Mouse (Mus musculus): ENCODE data around the gene Adamts7.

Adamts7 gene

DNA sequence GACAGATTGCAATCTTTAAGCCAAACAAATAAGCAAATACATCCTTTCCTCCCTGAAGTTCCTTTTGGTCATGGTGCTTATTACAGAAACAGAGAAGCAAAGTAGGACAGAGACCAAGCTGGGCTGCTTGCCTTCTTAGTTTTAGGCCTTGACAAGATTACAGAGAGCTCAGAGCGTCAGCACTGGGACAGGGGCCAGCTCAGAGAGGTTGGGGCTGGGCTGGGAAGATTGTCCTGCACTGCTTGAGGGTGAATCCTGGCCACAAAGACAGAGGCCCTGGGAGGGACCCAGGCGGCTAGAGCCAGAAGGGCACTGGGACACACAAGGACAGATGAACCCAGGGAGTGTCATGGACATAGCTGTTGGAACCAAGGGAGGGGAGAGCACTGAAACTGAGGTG, 17.1 kb upstream of the Adamts7 start:
- DNase-seq (ENCODE audit: extremely low read depth, low read depth, low spot score) = no peak

DNA sequence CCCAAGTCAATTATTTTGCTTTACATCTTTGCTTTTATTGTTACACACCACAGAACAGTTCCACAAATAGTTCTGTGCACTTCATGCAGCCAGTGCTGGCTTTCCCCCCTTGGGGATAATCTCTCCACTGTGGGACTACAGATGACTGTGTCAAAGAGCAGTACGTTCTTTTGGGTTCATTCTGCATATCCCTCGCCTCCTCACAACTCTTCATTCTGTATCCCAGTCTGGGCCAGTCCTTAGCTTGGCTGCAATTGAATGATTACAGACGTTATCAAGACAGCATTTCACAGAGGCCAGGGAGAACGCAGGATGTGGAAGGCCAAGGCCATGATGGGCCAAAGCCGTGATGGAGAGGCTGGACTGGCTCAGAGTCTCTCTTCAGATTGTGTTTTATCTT, 16.0 kb upstream of the Adamts7 start:
- DNase-seq (ENCODE audit: extremely low read depth, low read depth, low spot score) = no peak

DNA sequence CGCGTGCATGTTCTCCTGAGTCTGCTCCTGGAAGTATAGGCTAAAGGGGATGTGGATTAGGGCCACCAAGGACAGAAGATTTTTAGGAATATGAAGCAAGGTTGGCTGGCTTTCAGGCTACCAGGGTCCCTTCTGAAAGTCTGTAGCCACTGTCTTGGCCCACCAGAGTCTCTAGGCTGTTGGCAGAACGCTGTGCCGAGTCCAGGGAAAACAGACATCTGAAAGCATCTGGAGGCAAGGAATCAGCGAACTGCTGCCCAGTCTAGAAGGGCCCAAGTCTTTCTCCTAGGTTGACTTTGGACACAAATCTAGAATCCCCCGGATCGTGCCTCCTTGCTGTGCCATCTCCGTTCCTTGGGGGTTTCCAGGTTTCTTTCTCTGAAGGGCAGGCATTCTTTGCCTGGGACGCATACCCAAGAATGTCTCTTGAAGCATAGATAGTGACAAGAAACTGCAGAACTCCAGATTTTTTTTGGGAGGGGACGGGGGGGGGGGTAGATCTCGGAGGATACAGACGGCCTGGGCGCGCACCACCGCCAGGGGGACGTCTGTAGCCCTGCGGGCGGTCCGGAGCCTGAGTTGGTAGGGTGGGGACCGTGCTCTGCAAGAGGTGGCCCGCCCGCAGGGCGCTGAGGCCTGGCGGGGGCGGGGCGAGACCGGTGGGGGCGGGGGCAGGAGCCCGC, 485 bp upstream of the Adamts7 start:
- DNase-seq (ENCODE audit: extremely low read depth, low read depth, low spot score) = no peak

DNA sequence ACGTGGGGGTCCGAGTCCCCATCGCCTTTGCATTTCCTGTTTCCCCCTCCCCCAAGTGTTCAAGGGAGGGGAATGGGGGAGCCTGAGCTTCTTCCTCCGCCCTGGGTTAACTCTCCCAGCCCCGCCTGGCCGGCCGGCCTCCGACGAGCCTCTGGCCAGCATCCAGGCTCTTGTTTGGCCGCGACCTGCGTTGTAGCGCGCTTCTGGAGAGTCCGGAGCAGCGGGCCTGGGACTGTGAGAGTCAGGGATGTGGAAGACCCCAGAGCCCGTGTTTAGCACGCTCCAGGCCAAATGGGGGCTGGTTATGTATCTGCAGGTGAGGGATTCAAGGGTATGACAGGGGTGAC, 853 bp downstream of the Adamts7 start:
- no peak for DNase-seq (ENCODE audit: extremely low read depth, low read depth, low spot score)

DNA sequence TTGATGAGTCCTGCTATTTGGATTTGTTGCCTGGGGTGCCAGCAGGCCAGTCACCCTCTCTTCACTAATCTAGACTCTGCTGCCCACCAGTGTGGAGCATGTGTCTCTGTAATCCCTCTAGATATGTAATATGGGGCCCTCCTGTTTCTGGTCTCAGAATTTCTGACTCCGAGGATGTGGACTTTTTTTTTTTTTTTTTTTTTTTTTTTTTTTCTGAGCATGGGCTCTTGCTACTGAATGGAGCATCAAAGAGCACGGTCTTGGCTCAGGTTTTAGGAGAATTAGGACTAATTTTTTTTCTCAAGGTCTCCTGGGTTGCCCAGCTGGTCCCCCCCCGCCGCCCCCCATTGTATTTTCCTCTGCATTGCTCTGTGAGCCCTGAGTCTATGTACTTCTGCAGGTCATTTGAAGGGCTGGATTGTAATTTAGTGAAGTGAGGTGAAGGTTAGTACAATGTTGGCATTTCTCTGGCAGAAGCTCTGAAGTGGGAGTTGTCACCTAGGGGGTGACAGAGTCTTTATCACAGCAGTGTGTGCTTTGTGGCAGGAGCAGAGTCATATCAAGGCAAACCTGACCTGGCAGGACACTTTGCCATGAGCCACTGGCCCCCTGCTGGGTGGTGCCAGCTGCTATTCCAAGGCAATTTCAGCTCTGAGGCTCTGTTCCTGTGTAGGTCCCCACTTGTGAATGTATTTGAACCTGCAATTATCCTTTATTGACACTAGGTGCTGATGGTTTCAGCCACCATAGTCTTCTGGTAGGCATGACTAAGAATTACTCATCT, 2.0 kb downstream of the Adamts7 start:
- no peak for DNase-seq (ENCODE audit: extremely low read depth, low read depth, low spot score)

DNA sequence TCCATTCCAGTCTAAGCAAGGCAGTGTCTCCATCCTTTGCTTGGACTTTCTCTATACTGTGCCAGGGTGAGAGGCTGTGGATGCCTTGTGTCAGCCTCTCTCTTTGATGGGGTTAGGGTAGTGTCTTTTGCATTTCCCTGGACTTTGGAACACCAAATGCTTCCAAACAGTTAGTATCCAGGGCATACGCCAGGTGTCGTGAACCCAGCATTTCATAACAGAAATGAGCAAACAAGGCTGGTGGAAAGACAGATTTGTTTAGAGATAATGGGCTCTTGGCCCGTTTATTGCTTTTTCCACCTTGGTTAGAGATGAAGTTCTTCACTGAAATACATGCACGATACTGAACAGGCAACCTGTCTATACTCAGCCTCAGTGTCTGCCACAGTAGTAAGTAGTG, 2.7 kb downstream of the Adamts7 start:
- no peak for DNase-seq (ENCODE audit: extremely low read depth, low read depth, low spot score)

DNA sequence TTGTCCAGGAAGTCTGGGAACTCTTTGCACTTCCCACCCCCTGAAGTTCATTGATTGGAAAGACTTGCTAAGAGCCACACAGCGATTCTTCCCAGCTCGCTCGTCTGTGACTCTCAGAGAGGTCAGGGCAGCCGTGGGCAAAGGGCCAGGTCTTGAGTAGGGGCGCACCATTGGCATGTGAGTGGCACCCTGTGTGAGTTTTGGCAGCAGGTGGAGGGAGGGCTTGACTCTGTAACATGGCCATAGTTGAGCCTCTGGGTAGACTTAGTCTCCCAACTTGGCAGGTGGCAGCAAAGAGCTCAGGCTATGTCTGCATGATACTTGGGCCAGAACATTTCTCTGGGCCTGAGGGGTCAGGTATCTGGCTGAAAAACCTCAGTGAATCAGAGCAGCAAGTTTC, 3.7 kb downstream of the Adamts7 start:
- DNase-seq (ENCODE audit: extremely low read depth, low read depth, low spot score) = no peak

DNA sequence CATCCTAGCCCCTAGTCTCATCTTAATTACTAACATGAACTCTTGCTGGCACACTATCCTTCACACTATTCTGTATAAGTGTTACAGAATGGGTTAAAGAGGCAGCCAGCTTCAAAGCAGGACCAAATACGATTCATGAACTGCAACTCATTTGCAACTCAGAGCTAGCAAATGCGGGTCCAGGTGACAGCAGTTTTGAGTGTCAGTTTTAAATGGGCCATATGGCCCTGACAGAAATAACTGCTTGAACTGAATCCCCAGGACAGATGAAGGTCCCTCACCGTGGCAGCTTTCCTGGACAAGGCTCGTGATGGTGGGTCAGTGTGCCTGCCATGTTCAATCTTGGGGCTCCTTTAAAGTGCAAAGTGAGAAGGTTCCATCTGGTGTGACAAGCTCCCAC, 7.1 kb downstream of the Adamts7 start:
- no peak for DNase-seq (ENCODE audit: extremely low read depth, low read depth, low spot score)

DNA sequence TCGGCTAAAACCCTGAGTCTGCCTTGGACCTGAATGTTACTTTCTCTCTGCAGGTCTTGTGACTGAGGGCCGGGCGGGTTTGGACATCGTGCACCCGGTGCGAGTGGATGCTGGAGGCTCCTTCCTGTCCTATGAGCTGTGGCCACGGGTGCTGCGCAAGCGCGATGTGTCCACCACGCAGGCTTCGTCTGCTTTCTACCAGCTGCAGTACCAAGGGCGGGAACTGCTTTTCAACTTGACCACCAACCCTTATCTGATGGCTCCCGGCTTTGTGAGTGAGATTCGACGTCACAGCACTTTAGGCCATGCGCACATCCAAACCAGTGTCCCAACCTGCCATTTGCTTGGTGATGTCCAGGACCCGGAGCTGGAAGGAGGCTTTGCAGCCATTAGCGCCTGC, 8.6 kb downstream of the Adamts7 start:
- no peak for DNase-seq (ENCODE audit: extremely low read depth, low read depth, low spot score)

DNA sequence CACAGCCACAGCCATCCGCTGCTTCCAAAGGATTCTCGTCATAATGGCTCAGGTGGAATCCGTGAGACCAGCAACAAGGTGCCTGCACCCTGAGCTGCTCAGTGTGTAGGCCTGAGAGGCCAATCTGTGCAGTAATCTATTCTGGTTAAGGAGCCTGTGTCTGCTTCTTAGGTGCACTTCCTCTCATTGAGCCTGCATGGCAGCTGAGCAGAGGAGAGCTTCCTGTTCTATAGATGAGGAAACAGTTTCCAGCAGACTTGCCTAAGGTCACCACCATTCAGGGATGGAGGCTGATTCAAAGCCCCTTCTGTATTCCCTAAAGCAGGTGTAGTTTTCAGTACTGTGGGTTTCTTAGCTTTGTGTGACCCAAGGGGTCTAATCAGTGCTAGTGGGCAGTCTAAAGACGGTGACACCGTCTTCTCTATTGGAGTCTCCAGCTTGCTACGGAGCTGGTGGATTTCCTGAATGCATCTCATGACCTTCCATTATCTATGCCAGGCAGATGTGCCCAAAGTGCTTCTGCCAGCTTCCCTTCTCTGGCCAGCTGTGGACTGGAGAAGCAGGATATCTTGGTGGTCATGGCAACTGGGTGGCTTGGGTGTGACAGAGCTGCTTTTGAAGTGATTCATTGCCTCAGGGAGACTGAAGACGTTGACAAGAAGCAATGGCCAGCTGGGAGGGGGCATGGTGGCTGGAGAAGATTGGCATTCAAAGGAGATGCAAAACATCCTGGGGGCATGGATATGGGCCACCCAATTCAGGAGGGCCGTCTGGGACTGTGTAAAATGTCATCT, 9.9 kb downstream of the Adamts7 start:
- DNase-seq (ENCODE audit: extremely low read depth, low read depth, low spot score) = no peak

DNA sequence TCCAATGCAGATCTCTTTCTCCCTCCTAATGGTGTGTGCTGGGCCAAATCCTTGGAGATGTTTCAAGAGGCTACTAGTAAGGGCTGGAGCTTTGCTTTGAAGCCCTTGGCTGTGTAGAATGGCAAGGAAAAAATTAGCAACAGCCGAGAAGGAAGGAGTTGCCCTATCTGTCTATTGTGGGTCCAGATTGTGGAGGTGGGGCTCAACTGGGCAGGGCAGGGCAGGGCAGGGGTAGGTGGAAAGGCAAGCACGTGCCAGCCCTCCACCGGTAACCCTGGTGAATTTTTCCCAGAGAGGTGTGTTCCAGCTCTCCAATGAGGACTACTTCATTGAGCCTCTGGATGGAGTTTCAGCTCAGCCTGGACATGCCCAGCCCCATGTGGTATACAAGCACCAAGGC, 10.5 kb downstream of the Adamts7 start:
- no peak for DNase-seq (ENCODE audit: extremely low read depth, low read depth, low spot score)

DNA sequence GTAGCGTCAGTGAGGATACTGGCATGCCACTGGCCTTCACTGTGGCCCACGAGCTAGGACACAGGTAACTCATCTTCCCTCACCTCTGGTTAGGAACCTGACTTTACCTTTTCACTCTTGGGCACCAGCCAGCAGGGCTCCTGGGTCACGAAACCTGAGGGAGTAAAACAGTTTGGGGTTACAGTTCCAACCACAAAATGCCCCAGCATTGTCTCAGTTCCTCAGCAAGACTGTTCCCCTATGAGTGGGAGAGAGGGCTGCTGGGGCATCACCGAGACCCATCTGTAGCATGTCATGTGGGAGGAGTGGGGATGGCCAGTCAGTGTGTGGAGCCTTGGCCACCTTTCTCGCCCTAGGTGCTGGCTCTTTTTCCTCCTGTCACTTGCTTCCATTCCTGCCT, 16.5 kb downstream of the Adamts7 start:
- DNase-seq (ENCODE audit: extremely low read depth, low read depth, low spot score) = no peak

DNA sequence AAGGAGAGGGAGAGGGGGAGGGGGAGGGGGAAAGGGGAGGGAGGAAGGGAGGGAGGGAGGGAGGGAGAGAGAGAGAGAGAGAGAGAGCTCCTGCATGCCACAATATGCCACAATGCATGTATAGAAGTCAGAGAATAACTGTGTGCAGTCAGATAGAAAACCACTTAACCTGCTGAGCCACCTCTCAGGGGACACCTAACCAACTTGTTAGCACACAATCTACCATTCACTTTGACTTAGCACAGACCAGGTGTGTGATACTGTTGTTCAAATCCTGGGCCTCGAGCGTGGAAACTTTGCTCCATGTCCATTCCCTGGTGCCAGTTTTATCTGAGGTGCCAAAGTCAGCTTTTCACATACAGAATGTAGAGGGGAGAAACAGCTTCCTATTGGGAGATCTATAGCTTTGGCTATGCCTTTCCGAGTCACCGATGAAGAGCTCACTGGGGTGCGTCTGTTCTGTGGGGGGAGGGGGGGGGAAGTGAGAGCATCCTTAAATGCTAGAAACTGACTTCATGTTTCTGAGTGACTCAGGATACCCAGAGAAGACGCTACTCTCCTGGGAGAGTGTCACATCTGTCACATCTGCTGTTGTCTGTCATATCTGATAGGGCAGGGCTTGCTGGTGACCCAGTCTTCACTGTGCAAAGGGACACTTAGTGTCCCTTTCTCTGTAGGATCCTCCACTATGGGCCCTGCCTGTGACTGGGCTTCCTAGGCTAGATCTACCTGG, 19.0 kb downstream of the Adamts7 start:
- DNase-seq (ENCODE audit: extremely low read depth, low read depth, low spot score) = no peak

DNA sequence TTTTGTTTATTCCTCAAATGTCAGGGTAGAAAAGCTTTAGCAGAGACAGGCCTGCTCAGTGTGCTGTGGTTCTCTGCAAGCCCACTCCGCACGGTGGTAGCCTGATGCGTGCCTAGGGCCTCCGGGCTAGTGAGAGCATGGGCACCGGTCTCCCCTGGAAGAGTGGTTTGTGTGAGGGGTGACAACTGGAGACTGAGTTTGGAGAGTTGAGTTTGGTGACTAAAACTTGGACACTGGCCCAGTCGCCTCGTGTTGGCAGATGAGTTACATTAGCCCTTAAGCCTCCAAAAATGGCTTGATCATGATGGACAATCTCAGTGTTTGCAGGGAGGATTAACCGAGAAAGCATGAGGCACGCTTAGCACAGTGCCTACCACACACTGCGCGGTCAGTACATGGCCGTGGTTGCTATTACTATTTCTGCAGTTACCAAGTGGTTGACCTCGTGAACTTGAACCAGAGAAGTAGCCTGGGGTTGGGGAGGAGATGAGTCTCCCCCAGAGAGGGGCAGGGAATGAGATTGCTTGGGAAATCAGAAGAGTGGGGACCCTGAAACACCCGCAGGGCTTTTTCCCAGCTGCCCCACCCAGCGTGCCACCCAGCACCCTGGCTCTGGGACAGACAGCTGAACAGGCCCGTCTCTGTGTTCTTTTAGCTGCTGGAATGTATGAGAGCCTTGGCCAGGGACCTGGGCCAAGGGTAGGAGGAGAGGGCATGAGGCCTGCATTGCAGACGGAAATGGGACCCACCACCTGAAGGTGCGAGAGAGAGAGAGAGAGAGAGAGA, 20.0 kb downstream of the Adamts7 start:
- no peak for DNase-seq (ENCODE audit: extremely low read depth, low read depth, low spot score)

DNA sequence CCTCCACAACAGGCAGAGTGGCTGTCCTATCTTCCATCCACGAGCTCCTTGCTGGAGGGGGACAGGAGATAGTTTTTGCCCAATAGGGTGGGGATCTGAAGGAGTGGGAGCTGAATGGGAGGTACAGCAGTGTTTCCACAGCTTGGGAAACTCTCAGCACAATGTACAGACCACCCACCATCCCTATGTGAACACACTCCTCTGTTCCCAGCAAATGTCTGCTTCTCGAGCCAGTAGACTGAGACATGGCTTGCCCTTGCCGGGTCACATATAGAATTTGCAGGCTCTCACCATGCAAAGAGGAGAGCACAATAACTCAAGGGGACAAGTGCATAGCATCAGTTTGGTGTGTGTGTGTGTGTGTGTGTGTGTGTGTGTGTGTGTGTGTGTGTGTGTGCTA, 20.7 kb downstream of the Adamts7 start:
- no peak for DNase-seq (ENCODE audit: extremely low read depth, low read depth, low spot score)

DNA sequence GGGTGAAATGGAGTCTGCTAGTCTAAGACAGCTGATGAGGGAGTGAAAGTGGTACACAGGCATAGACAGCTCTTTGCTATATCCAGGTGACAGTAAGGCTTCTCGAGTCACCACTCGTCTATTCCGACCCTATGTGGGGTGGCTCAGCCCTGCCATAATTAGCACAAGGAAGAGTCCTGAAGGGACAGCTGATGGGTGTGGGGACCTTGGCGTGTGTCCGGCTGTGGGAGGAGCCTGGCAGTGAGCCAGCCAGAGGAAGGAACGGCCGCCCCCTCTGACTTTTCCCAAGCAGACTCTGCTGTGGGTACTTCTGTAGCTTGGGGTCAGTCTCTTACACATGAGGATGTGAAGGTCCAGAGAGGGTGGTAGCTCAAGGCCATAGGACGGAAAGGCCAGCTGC, 21.2 kb downstream of the Adamts7 start:
- DNase-seq (ENCODE audit: extremely low read depth, low read depth, low spot score) = no peak

DNA sequence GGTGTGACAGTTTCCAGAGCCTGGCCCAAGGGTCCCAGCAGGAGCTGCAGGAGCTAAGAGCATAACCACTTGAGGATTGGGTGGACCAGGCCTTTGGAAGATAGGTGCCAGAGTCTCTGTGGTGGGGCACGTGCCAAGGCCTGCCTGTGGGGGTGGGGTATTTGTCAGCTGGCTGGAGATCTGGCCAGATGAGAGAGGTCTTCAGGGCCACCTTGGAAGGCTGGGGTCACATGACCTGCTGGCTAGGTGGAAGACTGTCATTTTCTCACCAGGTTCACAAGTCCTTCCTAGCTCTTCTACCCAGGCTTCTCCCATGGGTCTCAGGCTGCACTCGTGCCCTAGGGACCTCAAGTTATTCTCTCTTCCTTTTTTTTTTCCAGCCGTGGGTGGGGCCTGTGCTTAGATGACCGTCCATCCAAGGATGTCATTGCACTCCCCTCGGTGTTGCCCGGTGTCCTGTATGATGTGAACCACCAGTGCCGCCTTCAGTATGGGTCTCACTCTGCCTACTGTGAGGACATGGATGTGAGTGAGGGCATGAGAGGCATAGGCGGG, 22.6 kb downstream of the Adamts7 start:
- no peak for DNase-seq (ENCODE audit: extremely low read depth, low read depth, low spot score)

DNA sequence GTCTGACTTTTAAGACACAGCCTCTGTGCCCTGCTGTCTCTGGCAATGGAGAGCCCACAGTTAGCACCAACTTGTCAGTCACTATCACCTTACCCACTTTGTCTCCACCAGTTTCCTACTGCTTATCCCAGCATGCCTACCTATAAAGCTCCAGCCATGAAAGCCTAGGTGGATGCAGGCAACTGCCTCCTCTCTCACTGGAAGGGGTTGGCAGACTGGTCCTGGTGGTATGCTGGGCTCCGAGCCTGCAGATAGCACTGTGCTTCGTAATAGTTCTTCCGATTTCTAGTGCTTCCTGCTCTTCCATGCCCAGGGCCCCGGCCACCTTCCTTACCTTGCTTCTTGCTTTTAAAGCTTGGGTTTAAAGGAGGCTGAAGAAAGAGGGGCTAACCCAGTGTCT, 26.0 kb downstream of the Adamts7 start:
- DNase-seq (ENCODE audit: extremely low read depth, low read depth, low spot score) = no peak

DNA sequence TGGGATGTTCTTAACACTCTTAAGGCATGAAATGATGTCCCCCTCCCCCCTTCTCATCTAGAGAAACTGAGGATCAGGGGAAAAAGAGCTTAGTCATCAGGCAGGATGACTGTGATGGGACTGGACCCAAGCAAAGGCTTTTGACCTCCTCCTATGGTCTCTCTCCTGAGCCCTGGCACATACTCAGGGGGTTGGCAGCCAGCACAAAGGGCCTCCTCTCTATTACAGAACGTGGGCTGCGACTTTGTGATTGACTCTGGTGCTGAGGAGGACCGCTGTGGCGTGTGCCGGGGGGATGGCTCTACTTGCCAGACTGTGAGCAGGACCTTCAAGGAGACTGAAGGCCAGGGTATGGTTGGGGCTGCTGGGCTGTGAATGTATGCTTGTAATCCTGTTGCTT, 26.5 kb downstream of the Adamts7 start:
- DNase-seq (ENCODE audit: extremely low read depth, low read depth, low spot score) = no peak

DNA sequence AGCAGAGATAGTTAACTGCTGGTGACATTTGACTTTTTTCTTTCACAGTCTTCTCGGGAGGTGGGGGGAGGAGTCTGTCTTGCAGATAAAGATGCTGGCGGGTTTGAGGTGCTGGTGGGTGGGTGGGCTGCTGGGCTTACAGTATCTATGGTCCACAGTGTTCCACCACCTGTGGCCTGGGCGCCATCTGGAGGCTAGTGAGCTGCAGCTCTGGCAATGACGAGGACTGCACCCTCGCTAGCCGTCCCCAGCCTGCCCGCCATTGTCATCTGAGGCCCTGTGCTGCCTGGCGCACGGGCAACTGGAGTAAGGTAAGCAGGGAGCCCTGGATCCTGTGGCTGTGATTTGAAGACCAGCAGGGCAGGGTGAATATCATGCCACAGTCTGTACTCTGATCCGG, 32.1 kb downstream of the Adamts7 start:
- no peak for DNase-seq (ENCODE audit: extremely low read depth, low read depth, low spot score)

All from fat pad, adult 2 months (tissue).